Mouse (Mus musculus): ENCODE results near the gene Mad1l1. TPM values are rescaled to one million over a fixed set of nuclear protein-coding genes. Genes with fewer than 3 reads are reported as not detected.

Gene Mad1l1
- polyA plus RNA-seq, 3 experiments from 2014 or later: 18.8 to 24.9 (median 22.0) TPM

- no peak for ATAC-seq
Observed at GRCm38 (mm10) chr5:140258633-140259032, 62.7 kb downstream of the Mad1l1 start.

- no peak for ATAC-seq
Observed at GRCm38 (mm10) chr5:140258035-140258434, 63.3 kb downstream of the Mad1l1 start.

GRCm38 (mm10) chr5:140257439-140257838 lies 63.9 kb downstream of the Mad1l1 start:
- ATAC-seq: no peak

GRCm38 (mm10) chr5:140256685-140257084 lies 64.7 kb downstream of the Mad1l1 start:
- ATAC-seq: no peak

- ATAC-seq: no peak
Observed at GRCm38 (mm10) chr5:140255265-140255664, 66.1 kb downstream of the Mad1l1 start.

- ATAC-seq: no peak
Observed at GRCm38 (mm10) chr5:140254656-140255055, 66.7 kb downstream of the Mad1l1 start.

GRCm38 (mm10) chr5:140251989-140252388 lies 69.4 kb downstream of the Mad1l1 start:
- no peak for ATAC-seq

GRCm38 (mm10) chr5:140250370-140250769 lies 71.0 kb downstream of the Mad1l1 start:
- ATAC-seq: no peak

GRCm38 (mm10) chr5:140249359-140250062 lies 71.8 kb downstream of the Mad1l1 start:
- no peak for ATAC-seq

GRCm38 (mm10) chr5:140248101-140248500 lies 73.3 kb downstream of the Mad1l1 start:
- no peak for ATAC-seq

- ATAC-seq: no peak
Observed at GRCm38 (mm10) chr5:140240235-140240634, 81.1 kb downstream of the Mad1l1 start.

- ATAC-seq: no peak
Observed at GRCm38 (mm10) chr5:140238880-140239279, 82.5 kb downstream of the Mad1l1 start.

- ATAC-seq: no peak
Observed at GRCm38 (mm10) chr5:140230818-140231217, 90.5 kb downstream of the Mad1l1 start.

GRCm38 (mm10) chr5:140228306-140228705 lies 93.0 kb downstream of the Mad1l1 start:
- no peak for ATAC-seq

GRCm38 (mm10) chr5:140226871-140227270 lies 94.5 kb downstream of the Mad1l1 start:
- no peak for ATAC-seq

- ATAC-seq: no peak
Observed at GRCm38 (mm10) chr5:140225881-140226280, 95.5 kb downstream of the Mad1l1 start.

GRCm38 (mm10) chr5:140225103-140225502 lies 96.2 kb downstream of the Mad1l1 start:
- ATAC-seq: no peak

GRCm38 (mm10) chr5:140223070-140224053 lies 98.0 kb downstream of the Mad1l1 start:
- no peak for ATAC-seq

GRCm38 (mm10) chr5:140221016-140221650 lies 100.2 kb downstream of the Mad1l1 start:
- ATAC-seq: no peak

GRCm38 (mm10) chr5:140219252-140219651 lies 102.1 kb downstream of the Mad1l1 start:
- no peak for ATAC-seq

GRCm38 (mm10) chr5:140217900-140218299 lies 103.5 kb downstream of the Mad1l1 start:
- ATAC-seq: no peak

GRCm38 (mm10) chr5:140217083-140217482 lies 104.3 kb downstream of the Mad1l1 start:
- ATAC-seq: no peak

GRCm38 (mm10) chr5:140215471-140216087 lies 105.8 kb downstream of the Mad1l1 start:
- ATAC-seq: peak; percentile 83
